Mouse (Mus musculus) limb, embryonic 15.5 days (tissue): ENCODE data around the gene Rpl3. TPM values are rescaled to one million over a fixed set of nuclear protein-coding genes. Genes with fewer than 3 reads are reported as not detected.

Experiments used
- ATAC-seq: fragments of 200-750 bp; cut with Nextera tagmentation; 2 replicates; pipeline ENCODE4 v1.8.0; 2017; ENCODE audit warnings: low read depth, moderate TSS enrichment; ENCODE audit not compliant: insufficient number of reproducible peaks, low FRiP score, low TSS enrichment
- H3K27ac ChIP-seq: fragments of 300-500 bp; sonication (generic); 2 replicates; pipeline ENCODE4 v1.5.1; 2015; ENCODE audit warnings: moderate library complexity, mild to moderate bottlenecking, inconsistent platforms
- H3K27me3 ChIP-seq: fragments of 300-500 bp; sonication (generic); 2 replicates; pipeline ENCODE4 v1.6.1; 2015; ENCODE audit warnings: inconsistent platforms
- H3K36me3 ChIP-seq: fragments of 300-500 bp; sonication (generic); 2 replicates; pipeline ENCODE4 v1.6.1; 2015; ENCODE audit warnings: inconsistent platforms
- H3K4me1 ChIP-seq: fragments of 300-500 bp; sonication (generic); 2 replicates; pipeline ENCODE4 v1.6.1; 2015; ENCODE audit warnings: inconsistent platforms
- H3K4me2 ChIP-seq: fragments of 300-500 bp; sonication (generic); 2 replicates; pipeline ENCODE4 v1.6.1; 2015; ENCODE audit warnings: mild to moderate bottlenecking, inconsistent platforms
- H3K4me3 ChIP-seq: fragments of 300-500 bp; sonication (generic); 2 replicates; pipeline ENCODE4 v1.5.1; 2015; ENCODE audit warnings: mild to moderate bottlenecking, inconsistent platforms
- H3K9ac ChIP-seq: fragments of 300-500 bp; sonication (generic); 2 replicates; pipeline ENCODE4 v1.6.1; 2015; ENCODE audit warnings: inconsistent platforms
- H3K9me3 ChIP-seq: fragments of 300-500 bp; sonication (generic); 2 replicates; pipeline ENCODE4 v1.6.1; 2016; ENCODE audit warnings: inconsistent platforms
- WGBS: fragments of 180-500 bp; shearing (Covaris S2); methylation state at CpG from one replicate; pipeline ENCODE4 v1.1.7; 2015; 5-methylcytosine and 5-hydroxymethylcytosine counted together
- polyA plus RNA-seq: library from polyadenylated mRNA; unstranded; fragments of >200 nt; fragmentation: Nextera tagmentation; extraction: Ambion mirVana; gene quantifications from 2 replicates; pipeline ENCODE4 v1.2.1, GENCODE M21; 2015

Gene Rpl3
- polyA plus RNA-seq, 1 experiment from 2014 or later, result 1,080 TPM

DNA sequence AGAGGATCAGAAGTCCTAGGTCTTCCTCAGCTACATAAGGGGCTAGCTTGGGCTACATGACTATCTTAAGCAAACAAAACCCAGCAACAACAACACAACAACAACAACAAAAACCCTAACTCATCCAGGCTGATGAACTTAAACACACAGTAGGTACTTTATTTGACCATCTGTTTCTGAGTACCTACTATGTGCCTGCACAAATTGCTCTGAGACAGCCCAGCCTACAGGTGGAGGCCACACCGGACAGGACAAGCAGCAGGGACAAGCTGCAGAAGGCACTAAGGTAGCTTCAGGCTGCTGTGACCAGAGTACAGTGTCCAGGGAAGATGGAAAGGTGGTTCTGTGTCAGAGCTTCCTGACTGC lies 18.4 kb downstream of the Rpl3 start:
- H3K27me3 ChIP-seq, result no peaks in the 10 kb centered on the region
- no peak overlapping the region for H3K4me3 ChIP-seq
- ATAC-seq, result no peak
- no peak overlapping the region for H3K4me2 ChIP-seq
- no peaks in the 10 kb centered on the region for H3K9me3 ChIP-seq
- WGBS, result 97% methylated on average over 1 of the region's 1 CpGs
- H3K4me1 ChIP-seq, result peaks cover 19% of the 10 kb centered on the region
- no peak overlapping the region for H3K9ac ChIP-seq
- peaks cover 22% of the 10 kb centered on the region for H3K36me3 ChIP-seq
- no peak overlapping the region for H3K27ac ChIP-seq

DNA sequence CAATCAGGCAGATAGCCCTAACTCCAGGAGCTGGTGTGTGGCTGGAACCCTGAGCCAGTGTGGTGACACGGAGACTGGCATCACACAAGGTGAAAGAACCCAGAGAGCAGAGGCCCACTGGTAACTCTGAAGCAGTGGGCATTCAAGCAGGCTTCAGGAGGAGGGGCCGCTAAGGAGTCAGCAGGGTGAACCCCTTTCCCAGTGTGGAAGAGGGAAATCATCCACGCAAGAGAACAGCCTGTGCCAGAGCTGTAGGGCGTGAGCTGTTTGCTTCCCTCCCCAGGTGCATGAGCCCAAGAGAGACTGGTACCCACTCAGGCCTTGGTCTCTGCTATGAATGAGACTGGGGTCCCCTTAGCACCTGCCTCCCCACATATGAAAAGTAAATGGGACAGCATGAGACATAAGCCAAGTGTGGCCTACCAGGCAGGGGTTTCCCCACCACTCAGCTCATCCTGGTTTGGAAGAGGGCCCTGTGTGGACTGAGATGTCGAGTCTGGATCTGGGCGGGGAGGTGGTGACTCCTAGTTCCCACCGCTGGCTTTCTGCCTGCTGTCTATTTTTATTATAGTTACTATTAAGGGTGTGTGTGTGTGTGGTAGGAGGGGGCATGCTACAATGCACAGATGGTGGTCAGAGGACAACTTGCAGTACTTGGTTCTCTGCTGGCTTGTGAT lies 19.0 kb downstream of the Rpl3 start:
- no peak overlapping the region for H3K4me3 ChIP-seq
- H3K9me3 ChIP-seq, result no peaks in the 10 kb centered on the region
- H3K4me1 ChIP-seq, result peaks cover 19% of the 10 kb centered on the region
- no peak overlapping the region for H3K4me2 ChIP-seq
- H3K9ac ChIP-seq, result no peak overlapping the region
- H3K36me3 ChIP-seq, result peaks cover 16% of the 10 kb centered on the region
- no peak overlapping the region for H3K27ac ChIP-seq
- 76% methylated on average over 7 of the region's 7 CpGs for WGBS
- no peak for ATAC-seq
- no peaks in the 10 kb centered on the region for H3K27me3 ChIP-seq

DNA sequence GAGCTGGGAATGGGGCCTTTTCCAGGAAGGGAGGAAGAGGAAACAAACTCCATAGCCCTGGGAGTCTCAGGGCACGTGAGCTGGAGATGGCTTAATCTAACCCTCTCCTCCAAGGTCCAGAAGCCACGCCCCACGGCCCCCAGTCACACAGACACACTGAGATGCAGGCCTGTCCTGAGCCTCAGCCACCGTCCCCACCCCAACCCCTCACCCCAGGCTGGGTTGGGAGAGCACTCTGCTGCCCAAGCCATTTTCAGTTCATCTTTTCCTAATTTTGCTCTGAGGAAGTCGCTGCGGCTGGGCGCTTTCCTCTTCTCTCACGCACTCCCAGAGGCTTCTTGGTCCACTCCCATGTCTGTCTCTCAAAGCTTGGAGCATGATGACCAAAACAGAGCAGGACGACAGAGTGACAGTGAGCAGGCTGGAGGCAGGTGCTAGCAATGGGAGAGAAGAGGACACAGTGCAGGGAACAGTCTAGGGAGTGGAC lies 19.7 kb downstream of the Rpl3 start:
- 38% methylated on average over 9 of the region's 9 CpGs for WGBS
- Histone ChIP-seq H3K36me3 (peaks cover 9% of the 10 kb centered on the region; the same call in 1 of the 2 replicates), H3K4me1 (peaks cover 24% of the 10 kb centered on the region), H3K27ac (no peak overlapping the region), H3K4me3 (no peak overlapping the region), H3K9ac (no peak overlapping the region), H3K4me2 (no peak overlapping the region), H3K9me3 (no peaks in the 10 kb centered on the region), H3K27me3 (no peaks in the 10 kb centered on the region)
- no peak for ATAC-seq

DNA sequence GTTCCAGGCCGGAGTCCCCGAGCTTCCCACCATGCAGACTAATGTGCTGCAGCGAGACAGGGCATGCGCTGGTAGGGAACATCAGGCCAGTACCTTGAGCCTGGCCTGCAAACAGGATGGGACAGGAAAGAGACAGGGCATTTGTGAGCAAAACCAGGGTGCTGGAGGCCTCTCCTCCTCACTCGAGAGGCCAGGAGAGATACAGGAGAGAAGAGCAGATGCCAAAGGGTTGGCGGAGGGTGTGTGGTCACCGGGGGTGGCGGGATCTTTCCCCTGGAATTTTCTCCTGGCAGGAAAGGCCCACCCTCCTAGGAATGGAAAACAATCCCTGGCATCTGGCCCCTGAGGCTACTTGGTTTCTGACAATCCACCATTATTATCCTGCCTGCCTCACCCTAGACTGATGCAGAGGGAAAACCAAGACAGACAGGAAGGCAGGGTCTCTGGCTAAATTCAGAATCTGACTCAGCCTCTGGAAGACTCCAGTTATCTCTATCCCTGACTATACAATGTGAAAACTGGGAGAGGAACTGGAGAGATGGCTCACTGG lies 21.5 kb downstream of the Rpl3 start:
- no peak overlapping the region for H3K4me3 ChIP-seq
- no peaks in the 10 kb centered on the region for H3K9me3 ChIP-seq
- no peaks in the 10 kb centered on the region for H3K36me3 ChIP-seq
- no peak overlapping the region for H3K9ac ChIP-seq
- H3K4me2 ChIP-seq, result no peak overlapping the region
- H3K27me3 ChIP-seq, result no peaks in the 10 kb centered on the region
- no peak for ATAC-seq
- no peak overlapping the region for H3K27ac ChIP-seq
- H3K4me1 ChIP-seq, result peaks cover 13% of the 10 kb centered on the region
- WGBS, result 51% methylated on average over 8 of the region's 8 CpGs

DNA sequence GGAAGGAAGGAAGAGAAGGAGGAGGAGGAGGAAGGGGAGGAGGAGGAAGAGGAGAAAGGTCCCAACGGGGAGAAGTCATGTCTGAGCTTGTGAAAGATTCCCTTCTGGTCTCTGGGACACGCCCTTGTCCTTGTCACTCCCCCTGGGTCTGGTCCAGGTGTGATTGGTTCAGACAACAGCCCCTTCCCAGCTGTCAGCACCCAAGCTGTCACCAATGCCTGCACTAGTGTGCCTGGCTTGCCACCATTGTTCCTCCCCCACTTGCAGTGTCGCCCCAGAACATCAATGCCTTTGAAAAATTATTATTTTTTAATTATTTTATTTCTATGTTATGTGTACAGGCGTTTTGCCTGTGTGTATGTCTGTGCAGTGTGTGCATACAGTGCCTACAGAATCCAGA lies 22.5 kb downstream of the Rpl3 start:
- Histone ChIP-seq H3K27me3 (no peaks in the 10 kb centered on the region), H3K4me1 (peaks cover 11% of the 10 kb centered on the region), H3K4me2 (no peak overlapping the region), H3K9me3 (no peaks in the 10 kb centered on the region), H3K36me3 (no peaks in the 10 kb centered on the region), H3K4me3 (no peak overlapping the region), H3K27ac (no peak overlapping the region), H3K9ac (no peak overlapping the region)
- ATAC-seq, result no peak
- WGBS, result 41% methylated on average over 4 of the region's 4 CpGs

DNA sequence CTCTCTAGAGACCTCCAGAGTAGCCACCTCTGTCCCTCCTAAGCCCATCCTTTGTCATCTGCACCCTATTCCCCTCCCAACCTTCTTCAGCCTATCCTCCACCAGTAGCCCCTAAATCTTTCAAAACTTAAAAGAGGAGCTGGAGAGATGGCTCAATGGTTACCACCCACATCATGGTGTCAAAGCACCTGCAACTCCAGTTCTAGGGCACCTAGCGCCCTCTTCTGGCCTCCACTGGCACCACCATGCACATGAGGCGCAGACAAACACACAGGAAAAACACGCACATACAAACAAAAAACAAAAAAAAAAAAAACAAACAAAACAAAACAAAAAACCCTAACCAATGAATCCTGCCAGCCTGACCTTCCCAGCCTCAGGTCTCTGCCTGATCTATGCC lies 25.1 kb downstream of the Rpl3 start:
- ATAC-seq, result no peak
- H3K27me3 ChIP-seq, result no peaks in the 10 kb centered on the region
- WGBS, result 64% methylated on average over 3 of the region's 3 CpGs
- H3K4me3 ChIP-seq, result no peak overlapping the region
- H3K4me2 ChIP-seq, result no peak overlapping the region
- no peaks in the 10 kb centered on the region for H3K9me3 ChIP-seq
- no peaks in the 10 kb centered on the region for H3K36me3 ChIP-seq
- no peak overlapping the region for H3K9ac ChIP-seq
- H3K27ac ChIP-seq, result no peak overlapping the region
- peaks cover 21% of the 10 kb centered on the region for H3K4me1 ChIP-seq

DNA sequence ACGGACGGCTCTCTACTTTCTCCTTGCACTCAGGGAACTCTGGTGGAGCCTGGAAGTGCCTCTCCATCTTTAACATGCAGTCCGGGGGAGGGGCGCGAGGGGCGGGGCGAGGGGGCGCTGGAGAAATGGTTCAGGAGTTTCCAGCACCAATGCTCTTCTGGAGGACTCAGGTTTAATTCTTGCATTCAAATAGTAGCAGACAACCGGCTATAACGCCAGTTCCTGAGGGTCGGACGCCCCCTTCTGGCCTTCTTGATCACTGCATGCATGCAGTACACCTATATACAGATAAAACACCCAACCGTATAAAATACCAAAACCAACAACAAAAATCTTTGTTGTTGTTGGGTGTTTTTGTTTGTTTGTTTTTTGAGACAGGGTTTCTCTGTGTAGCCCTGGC lies 26.3 kb downstream of the Rpl3 start:
- no peaks in the 10 kb centered on the region for H3K9me3 ChIP-seq
- H3K4me1 ChIP-seq, result peaks cover 22% of the 10 kb centered on the region
- H3K4me2 ChIP-seq, result no peak overlapping the region
- H3K27me3 ChIP-seq, result no peaks in the 10 kb centered on the region
- ATAC-seq, result no peak
- H3K9ac ChIP-seq, result no peak overlapping the region
- no peak overlapping the region for H3K4me3 ChIP-seq
- H3K27ac ChIP-seq, result 0 out of 2 replicates have a peak overlapping the region, but pooled peaks have one; percentile 9
- no peaks in the 10 kb centered on the region for H3K36me3 ChIP-seq
- 15% methylated on average over 13 of the region's 13 CpGs for WGBS

DNA sequence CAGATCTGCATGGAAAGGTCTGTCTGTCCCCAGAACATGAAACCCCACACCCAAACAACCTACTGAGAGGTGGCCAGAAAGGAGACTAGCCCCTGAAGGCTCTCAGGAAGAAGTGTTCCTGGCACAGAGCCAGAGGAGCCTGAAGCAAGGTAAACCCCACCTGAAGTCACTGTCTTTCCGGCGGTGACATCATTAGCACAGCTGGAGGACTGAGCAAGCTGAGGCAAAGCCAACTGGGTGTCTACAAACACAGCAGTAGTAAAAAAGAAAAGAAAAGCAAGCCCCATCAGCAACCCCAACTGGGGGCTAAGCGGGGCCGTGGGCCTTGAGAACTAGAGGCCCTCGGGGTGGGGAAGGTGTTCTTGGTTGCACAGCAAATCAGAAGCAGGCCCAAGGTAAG lies 26.7 kb downstream of the Rpl3 start:
- ATAC-seq, result no peak
- no peak overlapping the region for H3K4me3 ChIP-seq
- no peak overlapping the region for H3K4me2 ChIP-seq
- WGBS, result 58% methylated on average over 5 of the region's 5 CpGs
- H3K27ac ChIP-seq, result 0 out of 2 replicates have a peak overlapping the region, but pooled peaks have one; percentile 9
- H3K36me3 ChIP-seq, result no peaks in the 10 kb centered on the region
- no peak overlapping the region for H3K9ac ChIP-seq
- H3K9me3 ChIP-seq, result no peaks in the 10 kb centered on the region
- peaks cover 22% of the 10 kb centered on the region for H3K4me1 ChIP-seq
- no peaks in the 10 kb centered on the region for H3K27me3 ChIP-seq

DNA sequence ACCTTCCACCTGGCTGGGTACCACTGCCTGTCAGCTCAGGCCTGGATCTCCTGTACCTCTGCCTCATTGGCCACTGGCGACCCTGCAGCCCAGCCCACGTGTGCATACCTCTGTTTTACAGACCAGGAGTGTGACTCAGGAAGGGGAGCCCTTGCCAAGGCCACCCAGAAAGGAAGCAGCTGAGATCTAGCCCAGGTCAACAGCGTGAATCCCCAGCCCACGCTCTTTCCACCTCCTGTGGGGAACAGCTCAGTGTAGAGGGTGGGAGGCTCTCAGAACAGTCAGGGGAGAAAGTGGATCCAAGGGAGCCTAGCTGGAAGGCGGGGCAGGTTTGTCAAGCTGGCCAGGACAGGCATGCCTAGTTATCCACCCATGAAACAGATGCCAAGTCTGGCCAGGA lies 28.8 kb downstream of the Rpl3 start:
- no peak overlapping the region for H3K27ac ChIP-seq
- no peaks in the 10 kb centered on the region for H3K27me3 ChIP-seq
- H3K4me2 ChIP-seq, result no peak overlapping the region
- no peak overlapping the region for H3K9ac ChIP-seq
- H3K4me3 ChIP-seq, result no peak overlapping the region
- H3K36me3 ChIP-seq, result no peaks in the 10 kb centered on the region
- ATAC-seq, result no peak
- 13% methylated on average over 5 of the region's 5 CpGs for WGBS
- H3K4me1 ChIP-seq, result peaks cover 22% of the 10 kb centered on the region
- no peaks in the 10 kb centered on the region for H3K9me3 ChIP-seq

DNA sequence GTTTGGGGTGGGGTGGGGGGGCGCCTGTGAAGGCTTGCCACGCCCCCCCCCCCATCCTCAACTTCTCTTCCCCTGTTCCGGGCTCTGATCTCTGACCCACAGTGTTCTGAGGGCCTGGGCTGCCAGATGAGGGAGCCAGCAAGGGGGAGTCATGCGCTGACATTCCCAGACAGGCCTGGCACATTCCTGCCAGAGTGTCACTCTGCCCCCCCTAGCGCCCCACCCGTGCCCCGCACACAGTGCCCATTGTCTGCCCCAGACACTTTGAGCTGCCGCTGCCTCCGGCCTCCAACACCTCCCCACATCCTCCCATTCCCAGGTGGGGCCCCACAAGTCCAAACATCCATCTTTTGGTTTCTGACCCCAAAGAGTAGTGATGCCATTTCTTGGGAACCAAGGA lies 29.3 kb downstream of the Rpl3 start:
- WGBS, result 37% methylated on average over 8 of the region's 9 CpGs
- H3K4me2 ChIP-seq, result no peak overlapping the region
- H3K27me3 ChIP-seq, result no peaks in the 10 kb centered on the region
- no peaks in the 10 kb centered on the region for H3K9me3 ChIP-seq
- H3K4me1 ChIP-seq, result peaks cover 19% of the 10 kb centered on the region
- H3K27ac ChIP-seq, result no peak overlapping the region
- ATAC-seq, result no peak
- H3K36me3 ChIP-seq, result no peaks in the 10 kb centered on the region
- H3K9ac ChIP-seq, result no peak overlapping the region
- H3K4me3 ChIP-seq, result no peak overlapping the region

DNA sequence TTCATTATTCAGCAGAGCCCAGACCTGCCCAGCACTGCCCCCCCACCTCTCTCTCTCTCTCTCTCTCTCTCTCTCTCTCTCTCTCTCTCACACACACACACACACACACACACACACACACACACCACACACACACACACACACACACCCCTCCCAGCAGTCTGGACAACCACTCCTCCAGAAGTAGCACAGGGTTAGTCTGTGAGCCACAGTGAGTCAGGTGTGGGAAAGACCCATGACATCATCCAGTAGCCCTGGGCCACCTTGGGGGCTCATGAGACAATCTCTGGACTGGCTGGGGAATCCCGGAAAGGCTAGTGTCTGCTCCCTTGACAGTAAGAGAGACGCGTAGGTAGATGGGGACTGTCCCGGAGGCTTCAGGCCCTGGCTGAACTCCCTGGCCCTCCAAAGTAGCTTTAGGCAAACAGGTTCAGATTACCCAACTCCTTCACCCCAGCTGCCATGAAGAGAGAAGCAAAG lies 30.6 kb downstream of the Rpl3 start:
- H3K9me3 ChIP-seq, result no peaks in the 10 kb centered on the region
- H3K9ac ChIP-seq, result no peak overlapping the region
- H3K36me3 ChIP-seq, result no peaks in the 10 kb centered on the region
- H3K27ac ChIP-seq, result no peak overlapping the region
- peaks cover 17% of the 10 kb centered on the region for H3K4me1 ChIP-seq
- H3K27me3 ChIP-seq, result no peaks in the 10 kb centered on the region
- no peak overlapping the region for H3K4me2 ChIP-seq
- 91% methylated on average over 4 of the region's 4 CpGs for WGBS
- no peak overlapping the region for H3K4me3 ChIP-seq
- no peak for ATAC-seq

DNA sequence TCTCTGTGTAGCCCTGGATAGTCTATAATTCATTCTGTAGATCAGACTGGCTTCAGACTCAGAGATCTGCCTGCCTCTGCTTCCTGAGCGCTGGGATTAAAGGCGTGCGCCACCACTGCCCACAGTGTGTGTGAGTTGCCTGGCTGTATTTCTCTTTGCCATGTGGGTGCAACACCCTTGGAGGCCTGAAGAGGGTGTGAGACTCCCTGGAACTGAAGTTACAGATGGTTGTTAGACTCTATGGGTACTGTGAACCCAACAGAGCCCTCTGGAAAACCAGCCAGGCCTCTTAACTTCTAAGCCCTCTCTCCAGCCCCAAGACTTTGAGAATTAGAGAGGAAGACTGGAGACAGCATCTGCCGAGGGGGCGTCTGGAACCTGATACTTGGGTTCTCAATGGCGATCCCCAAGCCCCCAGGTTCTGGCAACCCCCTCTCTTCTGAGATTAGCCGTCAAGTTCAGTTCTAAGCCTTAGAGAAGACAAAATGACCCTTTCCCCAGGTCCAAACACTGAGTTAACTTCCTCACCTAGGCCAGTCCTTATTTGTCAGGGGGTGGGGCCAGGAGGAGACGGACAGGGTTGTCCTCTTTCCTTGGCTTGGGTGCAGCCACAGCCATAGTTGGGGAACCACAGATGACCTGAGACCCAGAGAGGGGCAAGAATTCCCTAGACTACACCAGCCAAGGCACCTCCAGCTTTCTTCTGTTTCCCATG lies 31.2 kb downstream of the Rpl3 start:
- H3K9ac ChIP-seq, result no peak overlapping the region
- H3K4me3 ChIP-seq, result no peak overlapping the region
- H3K4me1 ChIP-seq, result peaks cover 17% of the 10 kb centered on the region
- no peaks in the 10 kb centered on the region for H3K9me3 ChIP-seq
- H3K36me3 ChIP-seq, result no peaks in the 10 kb centered on the region
- no peak overlapping the region for H3K4me2 ChIP-seq
- ATAC-seq, result no peak
- WGBS, result 90% methylated on average over 8 of the region's 8 CpGs
- H3K27ac ChIP-seq, result no peak overlapping the region
- no peaks in the 10 kb centered on the region for H3K27me3 ChIP-seq
